Mouse (Mus musculus): ENCODE results near the gene Cdh22. TPM values are rescaled to one million over a fixed set of nuclear protein-coding genes. Genes with fewer than 3 reads are reported as not detected.

The Cdh22 gene
- polyA plus RNA-seq, 1 experiment = not detected

DNA sequence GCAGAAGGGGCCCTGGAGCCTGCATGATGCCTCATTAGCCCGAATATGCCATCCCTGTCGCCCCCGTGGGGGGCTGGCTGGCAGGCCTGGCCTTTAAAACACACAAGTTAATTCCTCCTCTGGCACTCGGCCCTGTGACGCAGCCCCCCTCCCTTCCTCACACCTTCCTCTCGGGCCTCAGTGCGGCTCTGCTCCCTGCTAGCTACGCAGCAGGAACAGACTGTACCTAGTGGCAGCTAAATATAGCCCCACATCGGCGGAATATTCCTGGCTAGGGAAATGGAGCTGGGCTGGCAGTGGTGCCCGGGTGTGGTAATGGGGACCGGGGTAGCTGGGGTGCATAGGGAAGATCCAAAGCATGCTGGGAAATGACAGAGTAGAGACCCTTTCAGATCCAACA, 81.6 kb downstream of the Cdh22 start:
- Histone ChIP-seq H3K4me3 (replicated peaks) (no peak overlapping the region), H3K4me1 (ENCODE audit: control insufficient read depth) (no peaks in the 10 kb centered on the region), H3K36me3 (ENCODE audit: control insufficient read depth) (no peaks in the 10 kb centered on the region), H3K9me3 (ENCODE audit: control insufficient read depth, low read length) (no peaks in the 10 kb centered on the region), H3K27me3 (ENCODE audit: control insufficient read depth) (peaks cover 2% of the 10 kb centered on the region; the same call in 1 of the 2 replicates)
- TF ChIP-seq GATA1 (IDR thresholded peaks at IDR 0.05; ENCODE audit: low read length) = no peak
- TF ChIP-seq TAL1 (IDR thresholded peaks at IDR 0.05; ENCODE audit: low read length) = no peak

- Histone ChIP-seq H3K9me3 (ENCODE audit: control insufficient read depth, low read length) (peaks cover 8% of the 10 kb centered on the region), H3K27me3 (ENCODE audit: control insufficient read depth) (peaks cover 2% of the 10 kb centered on the region; the same call in 1 of the 2 replicates), H3K4me1 (ENCODE audit: control insufficient read depth) (no peaks in the 10 kb centered on the region), H3K4me3 (replicated peaks) (no peak overlapping the region), H3K36me3 (ENCODE audit: control insufficient read depth) (no peaks in the 10 kb centered on the region)
- TF ChIP-seq GATA1 (IDR thresholded peaks at IDR 0.05; ENCODE audit: low read length) (no peak), TAL1 (IDR thresholded peaks at IDR 0.05; ENCODE audit: low read length) (no peak)
These were observed 84.9 kb downstream of the Cdh22 start for GRCm38 (mm10) chr2:165149741-165150140.

DNA sequence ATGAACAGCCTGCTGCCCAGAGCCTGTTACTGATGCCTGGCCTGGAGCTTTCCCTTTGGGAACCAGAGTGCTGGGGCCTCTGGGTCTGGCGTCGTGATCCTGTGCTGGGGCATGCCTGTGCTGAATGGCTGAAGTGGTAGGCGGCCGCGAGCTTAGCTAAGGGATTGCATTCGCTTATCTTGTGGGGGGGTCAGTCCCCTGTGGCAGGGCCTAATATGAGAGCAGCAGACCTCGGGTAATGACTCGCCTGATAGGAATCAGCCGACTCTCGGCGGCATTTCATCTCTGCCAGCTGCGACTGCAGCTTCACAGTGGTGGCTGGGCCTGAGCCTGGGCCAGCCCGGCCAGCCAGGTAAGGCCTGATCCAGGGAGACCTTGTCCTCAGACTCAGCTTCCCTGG, 88.8 kb downstream of the Cdh22 start:
- Histone ChIP-seq H3K27me3 (ENCODE audit: control insufficient read depth) (peaks cover 3% of the 10 kb centered on the region; the same call in 1 of the 2 replicates), H3K4me1 (ENCODE audit: control insufficient read depth) (no peaks in the 10 kb centered on the region), H3K4me3 (replicated peaks) (no peak overlapping the region), H3K9me3 (ENCODE audit: control insufficient read depth, low read length) (peaks cover 8% of the 10 kb centered on the region), H3K36me3 (ENCODE audit: control insufficient read depth) (no peaks in the 10 kb centered on the region)
- no peak for TF ChIP-seq TAL1 (IDR thresholded peaks at IDR 0.05; ENCODE audit: low read length)
- TF ChIP-seq GATA1 (IDR thresholded peaks at IDR 0.05; ENCODE audit: low read length) = no peak

DNA sequence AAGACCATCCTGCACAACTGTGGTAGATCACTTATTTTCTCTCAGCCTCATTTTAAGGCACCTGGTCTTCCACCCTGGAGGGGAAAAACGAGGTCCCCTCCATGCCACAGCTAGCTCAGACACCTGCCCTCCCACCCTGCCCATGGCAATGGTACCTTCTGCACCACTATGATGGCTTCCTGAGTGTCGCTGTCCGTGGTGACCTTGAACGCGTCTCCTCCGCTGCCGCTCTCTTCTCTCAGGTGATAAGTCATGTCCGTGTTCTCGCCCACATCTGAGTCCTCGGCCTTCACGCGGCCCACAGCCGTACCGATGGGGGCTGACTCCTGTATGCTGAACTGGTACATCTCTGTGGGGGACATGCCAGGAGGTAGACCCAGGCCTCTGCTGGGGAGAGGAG, 91.2 kb downstream of the Cdh22 start:
- Histone ChIP-seq H3K9me3 (ENCODE audit: control insufficient read depth, low read length) (peaks cover 8% of the 10 kb centered on the region), H3K4me3 (replicated peaks) (no peak overlapping the region), H3K27me3 (ENCODE audit: control insufficient read depth) (peaks cover 3% of the 10 kb centered on the region; the same call in 1 of the 2 replicates), H3K4me1 (ENCODE audit: control insufficient read depth) (no peaks in the 10 kb centered on the region), H3K36me3 (ENCODE audit: control insufficient read depth) (no peaks in the 10 kb centered on the region)
- TF ChIP-seq GATA1 (IDR thresholded peaks at IDR 0.05; ENCODE audit: low read length) (no peak), TAL1 (IDR thresholded peaks at IDR 0.05; ENCODE audit: low read length) (no peak)

GRCm38 (mm10) chr2:165136049-165136448, 98.6 kb downstream of the Cdh22 start:
- no peaks in the 10 kb centered on the region for H3K36me3 ChIP-seq (ENCODE audit: control insufficient read depth)
- H3K4me1 ChIP-seq (ENCODE audit: control insufficient read depth) = no peaks in the 10 kb centered on the region
- no peak for TF ChIP-seq TAL1 (IDR thresholded peaks at IDR 0.05; ENCODE audit: low read length)
- TF ChIP-seq GATA1 (IDR thresholded peaks at IDR 0.05; ENCODE audit: low read length) = no peak
- H3K9me3 ChIP-seq (ENCODE audit: control insufficient read depth, low read length) = no peaks in the 10 kb centered on the region
- peaks cover 8% of the 10 kb centered on the region for H3K27me3 ChIP-seq (ENCODE audit: control insufficient read depth)
- no peak overlapping the region for H3K4me3 ChIP-seq (replicated peaks)

GRCm38 (mm10) chr2:165133566-165133965, 101.1 kb downstream of the Cdh22 start:
- H3K27me3 ChIP-seq (ENCODE audit: control insufficient read depth) = peaks cover 9% of the 10 kb centered on the region
- no peaks in the 10 kb centered on the region for H3K4me1 ChIP-seq (ENCODE audit: control insufficient read depth)
- no peak for TF ChIP-seq GATA1 (IDR thresholded peaks at IDR 0.05; ENCODE audit: low read length)
- TF ChIP-seq TAL1 (IDR thresholded peaks at IDR 0.05; ENCODE audit: low read length) = no peak
- no peak overlapping the region for H3K4me3 ChIP-seq (replicated peaks)
- H3K36me3 ChIP-seq (ENCODE audit: control insufficient read depth) = no peaks in the 10 kb centered on the region
- no peaks in the 10 kb centered on the region for H3K9me3 ChIP-seq (ENCODE audit: control insufficient read depth, low read length)

- H3K4me1 ChIP-seq (ENCODE audit: control insufficient read depth) = no peaks in the 10 kb centered on the region
- no peaks in the 10 kb centered on the region for H3K9me3 ChIP-seq (ENCODE audit: control insufficient read depth, low read length)
- TF ChIP-seq GATA1 (IDR thresholded peaks at IDR 0.05; ENCODE audit: low read length) = no peak
- peaks cover 9% of the 10 kb centered on the region for H3K27me3 ChIP-seq (ENCODE audit: control insufficient read depth)
- no peak overlapping the region for H3K4me3 ChIP-seq (replicated peaks)
- no peaks in the 10 kb centered on the region for H3K36me3 ChIP-seq (ENCODE audit: control insufficient read depth)
These were observed 103.2 kb downstream of the Cdh22 start for GRCm38 (mm10) chr2:165131428-165131827.

DNA sequence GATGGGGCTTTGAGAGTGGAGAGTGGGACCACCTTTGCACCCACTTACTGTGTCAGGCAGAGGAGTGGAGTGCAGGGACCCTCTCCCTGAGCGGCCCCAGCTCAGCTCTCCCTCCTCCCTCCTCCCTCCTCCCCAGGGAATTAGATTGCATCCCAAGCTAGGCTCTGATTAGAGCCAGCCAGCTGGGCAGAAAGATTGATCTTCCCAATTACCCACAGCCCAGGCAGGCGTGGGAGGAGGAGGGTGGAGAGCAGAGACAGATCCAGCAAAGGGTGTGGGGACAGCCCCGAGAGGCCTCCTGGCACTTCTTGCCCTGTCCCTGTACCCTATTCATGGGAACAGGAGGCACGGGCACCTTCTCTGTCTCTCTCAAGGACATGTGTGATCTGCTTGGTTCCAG, 105.5 kb downstream of the Cdh22 start:
- Histone ChIP-seq H3K36me3 (ENCODE audit: control insufficient read depth) (no peaks in the 10 kb centered on the region), H3K4me1 (ENCODE audit: control insufficient read depth) (no peaks in the 10 kb centered on the region), H3K9me3 (ENCODE audit: control insufficient read depth, low read length) (no peaks in the 10 kb centered on the region), H3K4me3 (replicated peaks) (no peak overlapping the region), H3K27me3 (ENCODE audit: control insufficient read depth) (peaks cover 5% of the 10 kb centered on the region; the same call in 1 of the 2 replicates)
- TF ChIP-seq GATA1 (IDR thresholded peaks at IDR 0.05; ENCODE audit: low read length) = no peak
- TF ChIP-seq TAL1 (IDR thresholded peaks at IDR 0.05; ENCODE audit: low read length) = no peak

- H3K36me3 ChIP-seq (ENCODE audit: control insufficient read depth) = no peaks in the 10 kb centered on the region
- H3K4me1 ChIP-seq (ENCODE audit: control insufficient read depth) = no peaks in the 10 kb centered on the region
- no peaks in the 10 kb centered on the region for H3K9me3 ChIP-seq (ENCODE audit: control insufficient read depth, low read length)
- H3K27me3 ChIP-seq (ENCODE audit: control insufficient read depth) = peaks cover 2% of the 10 kb centered on the region; the same call in 1 of the 2 replicates
- H3K4me3 ChIP-seq (replicated peaks) = no peak overlapping the region
- TF ChIP-seq TAL1 (IDR thresholded peaks at IDR 0.05; ENCODE audit: low read length) = no peak
- TF ChIP-seq GATA1 (IDR thresholded peaks at IDR 0.05; ENCODE audit: low read length) = no peak
These were observed 107.6 kb downstream of the Cdh22 start for GRCm38 (mm10) chr2:165126896-165127562.

All from erythroblast, embryonic 14.5 days (primary cell).